Mouse (Mus musculus) left cerebral cortex, adult 8-10 months (tissue): ENCODE measurements around the gene Surf1. TPM values are rescaled to one million over a fixed set of nuclear protein-coding genes. Genes with fewer than 3 reads are reported as not detected.
"Not testable (repeated sequence)": the region's sequence is repeated elsewhere in the genome, so short reads cannot be mapped to it uniquely, and the experiment has no call there.

Experiments
- DNase-seq, 2 experiments: peaks; one replicate each; pipeline ENCODE4 v3.0.0; 2022; ENCODE audit warnings: low spot score in 2 of 2
- total RNA-seq, 4 experiments: library from RNA; stranded (reverse); gene quantifications; 2 replicates each; pipeline ENCODE4 v1.2.4; 2022

Surf1 gene
- total RNA-seq, 4 experiments from 2014 or later, result 116 to 127 (median 120) TPM

GRCm38 (mm10) chr2:26900731-26901130, 15.6 kb downstream of the Surf1 start:
- no peak for DNase-seq

DNA sequence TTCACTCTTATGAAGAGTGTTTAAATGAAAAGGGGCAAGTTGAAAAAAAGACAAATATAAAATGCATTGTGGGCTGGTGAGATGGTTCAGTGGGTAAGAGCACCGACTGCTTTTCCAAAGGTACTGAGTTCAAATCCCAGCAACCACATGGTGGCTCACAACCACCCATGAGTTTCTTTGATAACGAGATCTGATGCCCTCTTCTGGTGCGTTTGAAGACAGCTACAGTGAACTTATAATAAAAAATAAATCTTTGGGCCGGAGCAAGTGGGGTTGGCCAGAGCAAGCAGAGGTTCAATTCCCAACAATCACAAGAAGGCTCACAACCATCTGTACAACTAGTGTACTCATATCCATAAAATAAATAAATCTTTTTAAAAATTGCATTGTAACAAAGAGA, 20.4 kb downstream of the Surf1 start:
- DNase-seq, result no peak

DNA sequence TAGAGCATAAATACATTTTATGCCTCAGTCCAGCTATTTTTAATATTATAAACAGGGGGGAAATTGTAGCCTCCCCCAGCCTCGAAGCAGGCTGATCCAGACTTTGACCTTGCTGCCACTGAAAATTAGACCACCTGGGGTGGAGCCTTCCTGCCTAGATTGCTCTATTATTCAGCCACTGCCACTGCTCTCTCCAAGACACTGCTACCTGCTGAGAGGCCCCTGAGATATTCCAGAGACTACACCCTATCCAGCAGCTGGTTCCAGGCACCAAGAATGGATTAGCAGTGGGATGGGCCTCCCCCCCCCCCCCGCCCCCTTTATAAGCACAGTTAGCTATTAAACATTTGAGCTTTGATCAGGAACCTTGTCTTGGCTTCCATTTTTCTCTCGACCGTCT, 30.2 kb downstream of the Surf1 start:
- DNase-seq, result not testable (repeated sequence)

GRCm38 (mm10) chr2:26885541-26885940, 30.8 kb downstream of the Surf1 start:
- not testable (repeated sequence) for DNase-seq

- DNase-seq, result no peak
These were observed 37.8 kb downstream of the Surf1 start for GRCm38 (mm10) chr2:26878571-26878970.

DNA sequence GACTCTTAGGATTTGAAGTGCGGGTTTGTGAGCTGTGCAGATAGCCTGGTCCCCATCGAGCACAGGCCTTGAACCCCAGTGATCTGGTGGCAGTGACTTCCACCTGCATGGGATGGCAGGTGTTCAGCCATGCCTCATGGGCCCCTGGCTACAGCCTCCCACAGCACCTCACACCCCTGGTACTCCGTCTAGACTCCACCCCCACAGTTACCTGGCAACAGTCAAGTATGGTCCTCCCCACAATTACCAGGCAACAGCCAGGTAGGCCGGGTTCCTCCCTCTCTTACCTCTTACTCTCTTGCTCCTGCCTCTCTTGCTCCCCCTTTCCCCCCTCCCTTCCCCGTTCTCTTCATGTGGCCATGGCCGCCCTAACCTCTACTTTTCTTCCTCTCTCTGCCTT, 45.7 kb downstream of the Surf1 start:
- DNase-seq, result no peak

DNA sequence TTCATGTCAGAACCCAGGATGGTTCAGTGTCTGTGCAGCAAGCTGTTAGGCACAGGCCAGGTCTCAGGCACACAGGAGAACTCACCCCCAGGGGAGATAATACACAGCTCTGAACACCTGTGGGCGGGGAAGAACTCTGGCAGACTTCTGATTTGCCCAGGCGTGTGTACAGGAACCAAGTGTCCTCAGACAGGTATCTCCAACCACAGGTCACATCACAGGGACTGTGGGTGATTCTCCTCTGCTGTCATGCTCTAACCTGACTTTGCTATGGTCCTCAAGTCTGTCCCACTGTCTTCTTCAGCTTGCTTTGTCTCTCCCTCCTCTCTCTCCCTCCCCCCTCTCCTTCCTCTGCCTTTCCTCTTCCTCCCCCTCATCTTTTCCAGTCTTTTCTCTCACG, 51.5 kb downstream of the Surf1 start, which contains the start of gene Abo:
TSS of gene Abo (minus strand) at position 101 of the 400 bp plus-strand sequence.
- DNase-seq, result no peak

Other genes starting within 250 kb of the Surf1 start
- gene Lcn4, start 245.2 kb downstream of the Surf1 start, total RNA-seq, result not detected
- not detected for gene Abo, start 51.6 kb downstream of the Surf1 start, total RNA-seq
- 10 to 100 TPM; 20.4 to 26.5 (median 25.8) TPM for gene Surf6, start 13.7 kb downstream of the Surf1 start, total RNA-seq
- 10 to 100 TPM; 46.7 to 55.4 (median 50.1) TPM for gene Med22, start 5.9 kb downstream of the Surf1 start, total RNA-seq
- 100 to 1,000 TPM; 215 to 270 (median 238) TPM for gene Rpl7a, start 5.8 kb downstream of the Surf1 start, total RNA-seq
- gene Surf2, start 163 bp downstream of the Surf1 start, total RNA-seq, result 10 to 100 TPM; 33.1 to 38.0 (median 36.3) TPM
- gene Surf4, start 17.4 kb upstream of the Surf1 start, total RNA-seq, result 10 to 100 TPM; 46.2 to 51.8 (median 49.9) TPM
- gene Stkld1, start 17.5 kb upstream of the Surf1 start, total RNA-seq, result under 1 TPM in 2 of 4 experiments, not detected in 2; 0.16 to 0.42 TPM
- gene Rexo4, start 47.9 kb upstream of the Surf1 start, total RNA-seq, result 10 to 100 TPM; 43.4 to 54.7 (median 46.8) TPM
- 1 to 10 TPM; 1.2 to 1.6 (median 1.4) TPM for gene Adamts13, start 56.9 kb upstream of the Surf1 start, total RNA-seq
- gene Cacfd1, start 93.4 kb upstream of the Surf1 start, total RNA-seq, result 10 to 100 TPM; 42.4 to 46.5 (median 44.1) TPM
- gene Slc2a6, start 111.5 kb upstream of the Surf1 start, total RNA-seq, result 10 to 100 TPM; 21.1 to 28.3 (median 27.8) TPM
- gene Mymk, start 155.6 kb upstream of the Surf1 start, total RNA-seq, result 1 to 10 TPM in 2 of 4 experiments, under 1 TPM in 2; 0.44 to 1.5 (median 1.2) TPM
- 10 to 100 TPM; 12.6 to 18.4 (median 15.6) TPM for gene Adamtsl2, start 162.8 kb upstream of the Surf1 start, total RNA-seq
- 100 to 1,000 TPM in 1 of 4 experiments, 10 to 100 TPM in 3; 95.8 to 105 (median 98.8) TPM for gene Fam163b, start 226.0 kb upstream of the Surf1 start, total RNA-seq
- gene Dbh, start 248.7 kb upstream of the Surf1 start, total RNA-seq, result under 1 TPM; 0.20 to 0.53 (median 0.43) TPM